Mouse (Mus musculus): ENCODE data around the gene Dpy19l1.

DNA sequence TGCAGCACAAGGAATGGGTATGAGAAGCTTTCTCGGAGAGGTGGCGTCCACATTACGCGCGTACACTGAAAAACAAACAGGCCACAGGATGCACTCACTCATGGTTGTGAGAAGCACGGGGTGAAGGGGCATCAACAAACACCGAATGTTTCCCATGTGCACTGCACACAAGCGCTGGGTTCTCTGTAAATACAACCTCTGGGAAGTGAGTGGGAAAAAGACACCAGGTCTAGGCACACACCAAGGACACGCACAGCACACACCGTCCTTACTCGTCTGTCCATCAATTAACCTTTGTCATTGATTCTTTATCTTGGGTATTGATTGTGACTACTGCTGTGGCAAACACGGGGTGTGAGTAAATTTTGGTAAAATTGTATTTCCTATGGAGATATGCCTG is 49.1 kb downstream of the Dpy19l1 start:
- TF ChIP-seq CTCF (IDR thresholded peaks at IDR 0.05; ENCODE audit: control insufficient read depth, insufficient read depth, insufficient read length) (no peak), USF1 (IDR thresholded peaks at IDR 0.05; ENCODE audit: low read depth) (no peak), MYOD1 (IDR thresholded peaks at IDR 0.05; ENCODE audit: control insufficient read depth, insufficient read length, low read depth) (no peak), MAX (IDR thresholded peaks at IDR 0.05) (no peak), FOSL1 (IDR thresholded peaks at IDR 0.05; ENCODE audit: insufficient read depth, low read length, poor library complexity, severe bottlenecking) (no peak)
